Mouse (Mus musculus) frontal cortex, postnatal 36 days (tissue): ENCODE results near the gene Cct7.

ENCODE experiments used
- DNase-seq, 2 experiments: peaks; one replicate each; pipeline ENCODE4 v3.0.0; 2022; ENCODE audit warnings: low spot score in 2 of 2

Gene Cct7

GRCm38 (mm10) chr6:85452411-85452665 lies 1.0 kb downstream of the Cct7 start:
- DNase-seq: no peak

- no peak for DNase-seq
These were observed 1.5 kb downstream of the Cct7 start for GRCm38 (mm10) chr6:85452816-85453215.

GRCm38 (mm10) chr6:85459621-85460020 lies 8.3 kb downstream of the Cct7 start:
- no peak for DNase-seq

GRCm38 (mm10) chr6:85465381-85465780 lies 14.1 kb downstream of the Cct7 start:
- DNase-seq: no peak

GRCm38 (mm10) chr6:85469660-85470430 lies 18.5 kb downstream of the Cct7 start:
- no peak for DNase-seq

- DNase-seq: no peak
These were observed 20.6 kb downstream of the Cct7 start for GRCm38 (mm10) chr6:85471962-85472361.

GRCm38 (mm10) chr6:85472542-85472941 lies 21.2 kb downstream of the Cct7 start:
- DNase-seq: no peak

- no peak for DNase-seq
These were observed 24.3 kb downstream of the Cct7 start for GRCm38 (mm10) chr6:85475581-85475980.

- DNase-seq: no peak
These were observed 26.1 kb downstream of the Cct7 start for GRCm38 (mm10) chr6:85477366-85477917.

GRCm38 (mm10) chr6:85478416-85478815 lies 27.1 kb downstream of the Cct7 start:
- no peak for DNase-seq

- no peak for DNase-seq
These were observed 28.7 kb downstream of the Cct7 start for GRCm38 (mm10) chr6:85479979-85480378.

- no peak for DNase-seq
These were observed 29.4 kb downstream of the Cct7 start for GRCm38 (mm10) chr6:85480685-85481084.

- DNase-seq: no peak
These were observed 32.8 kb downstream of the Cct7 start for GRCm38 (mm10) chr6:85483843-85484721.

- no peak for DNase-seq
These were observed 34.4 kb downstream of the Cct7 start for GRCm38 (mm10) chr6:85485738-85486137.

GRCm38 (mm10) chr6:85488510-85488909 lies 37.2 kb downstream of the Cct7 start:
- DNase-seq: no peak

- no peak for DNase-seq
These were observed 38.4 kb downstream of the Cct7 start for GRCm38 (mm10) chr6:85489717-85490116.

GRCm38 (mm10) chr6:85490252-85490651 lies 38.9 kb downstream of the Cct7 start:
- no peak for DNase-seq

GRCm38 (mm10) chr6:85491606-85492005 lies 40.3 kb downstream of the Cct7 start:
- DNase-seq: no peak

- no peak for DNase-seq
These were observed 45.7 kb downstream of the Cct7 start for GRCm38 (mm10) chr6:85496976-85497375.

GRCm38 (mm10) chr6:85498147-85498546 lies 46.8 kb downstream of the Cct7 start:
- no peak for DNase-seq

- DNase-seq: no peak
These were observed 49.1 kb downstream of the Cct7 start for GRCm38 (mm10) chr6:85500416-85500815.

GRCm38 (mm10) chr6:85501571-85502102 lies 50.3 kb downstream of the Cct7 start:
- peak in 1 of 2 experiments; percentile 16 for DNase-seq
